Mouse (Mus musculus) heart, embryonic 10.5 days (tissue): ENCODE results near the gene Trim41. TPM values are rescaled to one million over a fixed set of nuclear protein-coding genes. Genes with fewer than 3 reads are reported as not detected.

Experiments used
- DNase-seq: peaks from one replicate; pipeline ENCODE4 v3.0.0-alpha.2; 2017; ENCODE audit warnings: low spot score
- H3K27ac ChIP-seq: fragments of 300-500 bp; sonication (generic); 2 replicates; pipeline ENCODE4 v1.5.1; 2016; ENCODE audit warnings: mild to moderate bottlenecking
- H3K27me3 ChIP-seq: fragments of 300-500 bp; sonication (generic); 2 replicates; pipeline ENCODE4 v1.6.1; 2016; ENCODE audit warnings: mild to moderate bottlenecking; ENCODE audit not compliant: poor library complexity, insufficient read depth, severe bottlenecking
- H3K36me3 ChIP-seq: fragments of 300-500 bp; sonication (generic); 2 replicates; pipeline ENCODE4 v1.6.1; 2016; ENCODE audit warnings: mild to moderate bottlenecking, moderate library complexity
- H3K4me1 ChIP-seq: fragments of 300-500 bp; sonication (generic); 2 replicates; pipeline ENCODE4 v1.6.1; 2016; ENCODE audit warnings: mild to moderate bottlenecking
- H3K4me3 ChIP-seq: fragments of 300-500 bp; sonication (generic); 2 replicates; pipeline ENCODE4 v1.5.1; 2016; ENCODE audit warnings: mild to moderate bottlenecking, moderate library complexity
- H3K9me3 ChIP-seq: fragments of 300-500 bp; sonication (generic); 2 replicates; pipeline ENCODE4 v1.6.1; 2016; ENCODE audit warnings: mild to moderate bottlenecking, moderate library complexity
- WGBS: fragments of 180-500 bp; shearing (Covaris S2); methylation state at CpG from one replicate; pipeline ENCODE4 v1.1.7; 2016; 5-methylcytosine and 5-hydroxymethylcytosine counted together
- polyA plus RNA-seq: library from polyadenylated mRNA; unstranded; fragments of >200 nt; fragmentation: Nextera tagmentation; extraction: Ambion mirVana; gene quantifications from 2 replicates; pipeline ENCODE4 v1.2.1, GENCODE M21; 2016

Trim41 gene
- polyA plus RNA-seq, 1 experiment from 2014 or later, result 4.7 TPM

DNA sequence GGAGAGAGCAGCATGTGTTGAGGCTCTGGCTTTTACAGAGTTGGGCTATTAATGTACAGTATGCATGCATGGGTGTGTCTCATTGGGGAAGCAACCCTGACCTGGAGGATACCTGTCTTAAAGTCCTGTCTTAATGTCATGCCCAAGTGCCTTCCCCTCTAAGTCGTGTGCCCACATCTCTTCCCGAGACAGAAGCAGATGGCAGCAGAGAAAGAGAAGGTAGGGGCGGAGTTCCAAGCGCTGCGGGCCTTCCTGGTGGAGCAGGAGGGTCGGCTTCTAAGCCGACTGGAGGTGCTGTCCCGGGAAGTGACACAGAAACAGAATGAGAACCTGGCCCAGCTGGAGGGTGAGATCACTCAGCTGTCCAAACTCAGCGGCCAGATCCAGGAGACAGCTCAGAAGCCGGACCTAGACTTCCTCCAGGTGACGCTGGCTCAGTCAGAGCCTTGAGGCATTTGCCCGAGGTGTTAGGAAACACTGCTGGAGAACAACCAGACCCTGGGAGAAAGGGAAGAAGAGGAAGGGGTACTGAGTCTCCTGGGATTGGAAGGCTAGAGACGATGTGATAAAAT, 28.2 kb upstream of the Trim41 start:
- H3K36me3 ChIP-seq, result no peaks in the 10 kb centered on the region

GRCm38 (mm10) chr11:48844309-48844708, 27.2 kb upstream of the Trim41 start:
- H3K27ac ChIP-seq, result no peak overlapping the region
- no peaks in the 10 kb centered on the region for H3K9me3 ChIP-seq
- no peak for DNase-seq
- no peaks in the 10 kb centered on the region for H3K36me3 ChIP-seq
- H3K4me1 ChIP-seq, result peaks cover 4% of the 10 kb centered on the region; the same call in 1 of the 2 replicates
- WGBS, result 64% methylated on average over 6 of the region's 6 CpGs
- peaks cover 47% of the 10 kb centered on the region for H3K27me3 ChIP-seq
- no peak overlapping the region for H3K4me3 ChIP-seq

More for the DNA sequence above, 28.2 kb upstream of the Trim41 start:
- DNase-seq, result no peak
- peaks cover 10% of the 10 kb centered on the region; the same call in 1 of the 2 replicates for H3K4me1 ChIP-seq
- H3K27ac ChIP-seq, result no peak overlapping the region
- peaks cover 46% of the 10 kb centered on the region for H3K27me3 ChIP-seq
- H3K4me3 ChIP-seq, result no peak overlapping the region
- WGBS, result 19% methylated on average over 13 of the region's 13 CpGs
- H3K9me3 ChIP-seq, result no peaks in the 10 kb centered on the region

- H3K4me3 ChIP-seq, result no peak overlapping the region
- no peaks in the 10 kb centered on the region for H3K9me3 ChIP-seq
- H3K4me1 ChIP-seq, result peaks cover 8% of the 10 kb centered on the region; the same call in 1 of the 2 replicates
- 76% methylated on average over 11 of the region's 11 CpGs for WGBS
- no peaks in the 10 kb centered on the region for H3K36me3 ChIP-seq
- peaks cover 45% of the 10 kb centered on the region for H3K27me3 ChIP-seq
- H3K27ac ChIP-seq, result no peak overlapping the region
- no peak for DNase-seq
These were observed 26.0 kb upstream of the Trim41 start for GRCm38 (mm10) chr11:48843202-48843601.

GRCm38 (mm10) chr11:48842378-48842792, 25.2 kb upstream of the Trim41 start:
- 77% methylated on average over 4 of the region's 4 CpGs for WGBS
- Histone ChIP-seq H3K27me3 (peaks cover 40% of the 10 kb centered on the region; the same call in 1 of the 2 replicates), H3K4me1 (peaks cover 11% of the 10 kb centered on the region; the same call in 1 of the 2 replicates), H3K27ac (no peak overlapping the region), H3K36me3 (no peaks in the 10 kb centered on the region), H3K9me3 (no peaks in the 10 kb centered on the region), H3K4me3 (no peak overlapping the region)
- no peak for DNase-seq

DNA sequence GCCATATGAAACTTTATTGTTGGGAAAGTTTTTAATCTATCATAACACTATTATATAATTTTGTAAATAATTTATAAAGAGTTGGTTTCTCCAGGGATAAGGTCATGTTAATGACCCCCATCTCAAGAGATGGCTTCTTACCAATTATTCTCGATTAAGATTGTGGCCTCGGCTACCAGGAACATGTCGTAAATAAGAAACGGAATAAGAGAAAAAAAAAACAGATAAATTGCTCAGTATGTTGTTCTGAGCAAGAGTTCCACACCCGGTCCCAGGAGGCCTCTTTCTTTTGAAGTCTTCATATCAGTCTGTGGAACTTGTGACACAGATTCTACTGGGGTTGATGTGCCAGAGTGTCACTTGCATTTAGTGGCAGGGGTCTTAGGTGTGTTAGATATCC, 24.1 kb upstream of the Trim41 start:
- H3K9me3 ChIP-seq, result no peaks in the 10 kb centered on the region
- no peak for DNase-seq
- peaks cover 16% of the 10 kb centered on the region for H3K4me1 ChIP-seq
- no peaks in the 10 kb centered on the region for H3K36me3 ChIP-seq
- peaks cover 52% of the 10 kb centered on the region for H3K27me3 ChIP-seq
- no peak overlapping the region for H3K27ac ChIP-seq
- H3K4me3 ChIP-seq, result no peak overlapping the region
- WGBS, result 78% methylated on average over 5 of the region's 5 CpGs

GRCm38 (mm10) chr11:48840805-48841204, 23.7 kb upstream of the Trim41 start:
- Histone ChIP-seq H3K27ac (no peak overlapping the region), H3K27me3 (peaks cover 55% of the 10 kb centered on the region)

DNA sequence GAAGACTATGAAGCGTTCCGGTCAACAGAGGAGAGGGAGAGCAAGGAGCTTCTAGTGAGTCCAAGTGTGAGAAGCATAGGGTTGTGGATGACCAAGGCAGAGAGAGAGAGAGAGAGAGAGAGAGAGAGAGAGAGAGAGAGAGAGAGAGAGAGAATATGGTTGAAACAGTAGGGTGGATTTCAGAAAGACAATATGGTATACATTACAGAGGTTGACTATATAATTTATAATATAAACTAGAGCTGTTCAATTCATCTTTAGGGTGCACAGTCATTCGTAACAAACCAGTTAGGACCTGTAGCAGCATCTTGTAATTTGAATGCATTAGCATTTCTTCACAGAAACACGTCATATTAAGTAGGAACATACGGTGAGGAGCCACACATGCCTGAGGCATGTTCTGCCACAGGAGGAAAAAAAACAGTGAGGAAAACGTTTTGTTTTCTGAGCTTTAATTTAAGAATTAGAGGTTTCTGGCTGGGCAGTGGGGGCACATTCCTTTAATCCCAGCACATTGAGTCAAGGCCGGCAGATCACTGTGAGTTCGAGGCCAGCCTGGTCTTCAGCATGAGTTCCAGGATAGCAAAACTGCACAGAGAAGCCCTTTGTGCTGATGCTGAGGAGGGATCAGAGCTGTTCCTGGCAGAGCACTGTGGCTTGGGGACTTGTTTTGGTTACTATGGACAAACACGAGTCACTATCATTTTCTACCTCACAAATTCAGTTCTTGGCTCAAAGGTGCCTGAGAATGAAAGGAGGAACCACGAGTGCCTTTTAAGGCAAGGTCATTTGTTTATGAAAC, 21.9 kb upstream of the Trim41 start:
- no peaks in the 10 kb centered on the region for H3K9me3 ChIP-seq
- WGBS, result 71% methylated on average over 10 of the region's 10 CpGs
- H3K36me3 ChIP-seq, result no peaks in the 10 kb centered on the region
- peak overlapping the region; percentile 93; the same call in 1 of the 2 replicates for H3K4me3 ChIP-seq
- H3K4me1 ChIP-seq, result peaks cover 13% of the 10 kb centered on the region
- DNase-seq, result no peak
- peaks cover 48% of the 10 kb centered on the region for H3K27me3 ChIP-seq
- H3K27ac ChIP-seq, result no peak overlapping the region

More at GRCm38 (mm10) chr11:48840805-48841204, 23.7 kb upstream of the Trim41 start:
- peaks cover 16% of the 10 kb centered on the region for H3K4me1 ChIP-seq
- no peaks in the 10 kb centered on the region for H3K9me3 ChIP-seq
- H3K36me3 ChIP-seq, result no peaks in the 10 kb centered on the region
- H3K4me3 ChIP-seq, result no peak overlapping the region
- DNase-seq, result no peak

DNA sequence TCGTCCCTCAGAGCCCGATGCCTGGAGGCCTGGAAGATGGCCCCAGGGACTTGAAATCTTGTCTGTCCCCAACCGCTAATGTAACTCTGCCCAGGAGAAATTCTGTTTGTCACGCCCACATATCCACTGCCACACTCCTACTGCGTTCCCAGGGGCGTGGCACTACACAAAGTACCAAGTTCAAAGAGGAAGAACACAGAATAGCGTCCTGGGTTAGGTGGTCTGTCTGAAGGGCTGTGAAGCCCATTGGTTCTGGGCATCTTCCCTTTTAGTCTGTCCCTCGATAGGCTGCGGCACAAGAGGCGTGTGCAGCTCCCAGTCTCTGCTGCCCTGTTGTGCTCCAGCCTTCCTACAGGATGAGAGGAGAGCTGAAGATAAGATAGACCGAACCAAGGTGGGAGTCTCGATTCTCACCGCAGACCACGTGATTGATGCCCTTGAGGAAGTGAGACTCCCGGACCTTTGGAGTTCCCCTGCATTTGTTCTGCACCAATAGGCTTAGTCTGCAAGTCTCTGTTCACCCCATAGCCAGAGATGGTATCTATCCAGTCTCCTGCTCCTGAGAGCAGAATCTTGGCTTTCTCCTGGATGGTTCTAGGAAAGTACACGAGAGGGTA, 21.1 kb upstream of the Trim41 start:
- 1% methylated on average over 16 of the region's 16 CpGs for WGBS
- peaks cover 13% of the 10 kb centered on the region for H3K4me1 ChIP-seq
- peak overlapping the region; percentile 79 for H3K27ac ChIP-seq
- peak overlapping the region; percentile 93 for H3K4me3 ChIP-seq
- no peak for DNase-seq
- H3K36me3 ChIP-seq, result no peaks in the 10 kb centered on the region
- H3K27me3 ChIP-seq, result peaks cover 48% of the 10 kb centered on the region
- no peaks in the 10 kb centered on the region for H3K9me3 ChIP-seq

DNA sequence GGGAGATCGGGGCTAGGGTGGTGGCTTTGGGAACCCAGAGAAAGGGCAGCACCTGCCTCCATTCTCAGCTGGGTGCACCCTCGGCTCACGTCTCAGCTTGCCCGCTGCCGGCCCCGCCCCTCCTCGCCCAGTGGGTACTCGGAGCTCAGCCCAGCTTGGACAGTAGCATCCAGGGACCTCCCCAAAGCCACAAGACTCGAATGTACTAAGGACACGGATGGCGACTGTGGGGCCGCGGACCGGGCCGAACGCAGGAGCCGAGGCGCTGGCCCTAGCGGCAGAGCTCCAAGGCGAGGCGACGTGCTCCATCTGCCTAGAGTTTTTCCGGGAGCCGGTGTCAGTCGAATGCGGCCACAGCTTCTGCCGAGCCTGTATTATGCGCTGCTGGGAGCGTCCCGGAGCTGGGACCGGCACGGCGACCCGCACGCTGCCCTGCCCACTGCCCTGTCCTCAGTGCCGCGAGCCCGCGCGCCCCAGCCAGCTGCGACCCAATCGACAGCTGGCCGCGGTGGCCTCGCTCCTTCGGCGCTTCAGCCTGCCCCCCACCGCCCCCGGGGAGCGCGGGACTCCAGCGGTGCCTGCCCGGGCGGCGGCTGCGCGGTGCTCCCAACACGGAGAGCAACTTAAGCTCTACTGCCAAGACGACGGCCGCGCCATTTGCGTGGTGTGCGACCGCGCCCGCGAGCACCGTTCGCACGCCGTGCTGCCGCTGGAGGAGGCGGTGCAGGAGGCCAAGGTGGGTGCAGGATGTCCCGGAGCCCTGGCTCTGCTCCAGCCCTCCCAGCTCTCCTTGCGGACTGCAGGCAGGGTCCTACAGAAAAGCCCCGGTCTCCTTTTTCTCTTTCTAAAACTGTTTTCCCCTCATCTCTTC, 20.4 kb upstream of the Trim41 start:
- Histone ChIP-seq H3K4me3 (peak overlapping the region; percentile 93), H3K9me3 (no peaks in the 10 kb centered on the region), H3K27ac (peak overlapping the region; percentile 79), H3K4me1 (peaks cover 13% of the 10 kb centered on the region), H3K27me3 (peaks cover 40% of the 10 kb centered on the region), H3K36me3 (no peaks in the 10 kb centered on the region)
- under 1% methylated on average over 77 of the region's 77 CpGs for WGBS
- DNase-seq, result peak; percentile 82

GRCm38 (mm10) chr11:48836990-48837309, 19.8 kb upstream of the Trim41 start:
- Histone ChIP-seq H3K4me3 (peak overlapping the region; percentile 93), H3K27me3 (peaks cover 34% of the 10 kb centered on the region), H3K27ac (peak overlapping the region; percentile 79; the same call in 1 of the 2 replicates), H3K36me3 (no peaks in the 10 kb centered on the region), H3K4me1 (peaks cover 13% of the 10 kb centered on the region), H3K9me3 (no peaks in the 10 kb centered on the region)
- WGBS, result 9% methylated on average over 11 of the region's 11 CpGs
- DNase-seq, result no peak

- WGBS, result 72% methylated on average over 6 of the region's 6 CpGs
These were observed 18.8 kb upstream of the Trim41 start for GRCm38 (mm10) chr11:48835923-48836322.

More at GRCm38 (mm10) chr11:48835923-48836322, 18.8 kb upstream of the Trim41 start:
- Histone ChIP-seq H3K4me1 (peaks cover 13% of the 10 kb centered on the region), H3K9me3 (no peaks in the 10 kb centered on the region), H3K27ac (no peak overlapping the region), H3K36me3 (no peaks in the 10 kb centered on the region), H3K27me3 (peaks cover 34% of the 10 kb centered on the region), H3K4me3 (no peak overlapping the region)
- no peak for DNase-seq
